Mouse (Mus musculus): Measurements from ENCODE around the gene Polr3h.

The Polr3h gene

DNA sequence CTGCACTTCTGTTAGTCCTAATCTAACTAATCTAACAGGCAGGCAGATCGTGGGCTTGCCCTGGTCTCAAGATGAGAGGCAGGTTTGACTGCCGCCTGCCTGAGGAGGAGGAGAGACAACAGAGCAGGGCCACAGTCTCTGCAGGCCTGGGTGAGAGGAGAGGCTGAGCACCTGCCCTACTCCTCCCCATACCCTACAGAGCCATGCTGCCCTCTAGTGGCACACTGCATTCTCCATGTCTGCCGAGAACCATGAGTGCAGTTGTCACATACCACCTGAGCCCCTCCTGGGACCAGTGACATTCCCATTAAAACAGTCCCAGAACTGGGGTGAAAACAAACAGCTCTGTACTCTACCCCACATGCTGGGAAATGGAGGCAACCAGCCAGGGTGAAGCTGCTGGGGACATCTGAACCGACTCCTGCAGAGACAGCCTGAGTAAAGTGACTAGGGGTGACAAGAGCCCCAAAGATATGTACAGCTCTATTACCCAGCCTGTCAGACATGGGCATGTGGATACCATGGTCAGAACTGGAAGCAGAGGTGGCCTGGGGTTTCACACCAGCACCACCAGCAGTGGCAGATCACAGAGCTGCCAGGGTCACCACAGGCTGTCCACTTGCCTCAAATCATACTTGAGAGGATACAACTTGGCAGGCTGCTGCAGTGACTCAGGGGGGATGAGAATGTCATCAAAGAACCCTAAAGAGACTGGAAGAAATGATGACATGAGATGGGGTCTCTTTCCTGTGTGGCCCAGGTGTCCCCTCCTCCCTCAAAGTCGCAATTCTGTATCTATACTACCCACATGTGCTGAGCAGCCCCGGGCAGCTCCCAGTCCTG, 8.2 kb downstream of the Polr3h start:
- in situ Hi-C loops (cut with MboI, MseI): no loop called here

DNA sequence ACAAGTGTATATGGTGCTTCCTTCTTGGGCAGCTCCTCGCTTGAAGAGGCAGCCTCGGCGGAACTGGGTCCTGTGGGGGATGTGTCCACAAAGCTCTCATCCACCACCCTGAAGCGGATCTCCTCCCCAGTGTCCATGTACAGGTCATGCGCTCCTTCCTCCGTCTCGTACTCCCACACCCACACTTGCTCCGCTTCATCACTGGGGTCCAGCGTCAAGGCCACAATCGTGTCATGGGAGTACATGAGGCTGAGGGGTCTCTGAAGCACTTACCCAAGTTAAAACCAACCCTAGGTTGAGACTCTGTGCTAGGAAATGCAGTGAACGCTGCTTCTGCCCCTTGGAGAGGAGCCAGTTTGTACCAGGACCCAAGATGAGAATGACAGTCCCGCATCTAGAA, 8.8 kb downstream of the Polr3h start:
- in situ Hi-C loops (cut with MboI, MseI): no loop called here

DNA sequence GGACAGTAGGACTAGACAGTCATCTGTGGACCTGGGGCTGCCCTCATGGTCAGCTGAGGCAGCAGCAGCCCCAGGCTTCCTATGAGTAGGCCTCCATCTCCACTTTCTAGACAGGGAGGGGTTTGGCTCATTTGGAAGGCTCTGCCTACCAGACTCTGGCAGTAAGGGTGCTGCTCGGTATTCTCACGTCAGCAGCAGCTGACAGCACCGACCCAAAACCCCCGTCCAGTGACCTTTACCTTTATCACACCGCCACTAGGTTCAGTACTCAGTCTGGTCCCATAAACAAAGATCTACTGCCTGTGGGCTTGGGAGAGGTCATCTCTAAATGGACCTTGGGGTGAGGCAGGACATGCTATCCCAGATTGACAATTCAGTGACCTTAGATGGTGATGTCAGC, 10.4 kb downstream of the Polr3h start:
- in situ Hi-C loops (cut with MboI, MseI): no loop called here

DNA sequence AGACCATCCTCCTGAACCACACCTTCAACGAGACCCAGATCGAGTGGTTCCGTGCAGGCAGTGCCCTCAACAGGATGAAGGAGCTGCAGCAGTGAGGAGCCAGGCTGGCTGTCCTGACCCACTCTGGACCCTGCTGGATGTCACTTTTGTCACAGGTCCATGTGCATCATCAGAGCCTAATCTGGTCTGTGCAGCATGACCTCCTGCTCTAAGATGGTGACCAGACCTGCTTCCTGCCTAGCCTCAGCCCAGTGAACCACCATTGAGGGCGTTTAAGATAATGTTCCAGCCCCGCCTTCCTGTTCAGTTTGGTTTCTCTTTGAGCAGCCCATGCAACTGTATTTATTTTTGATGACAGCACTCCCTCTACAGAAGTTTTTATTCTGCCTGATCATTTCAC, 11.4 kb downstream of the Polr3h start:
- in situ Hi-C loops (cut with MboI, MseI): no loop called here

DNA sequence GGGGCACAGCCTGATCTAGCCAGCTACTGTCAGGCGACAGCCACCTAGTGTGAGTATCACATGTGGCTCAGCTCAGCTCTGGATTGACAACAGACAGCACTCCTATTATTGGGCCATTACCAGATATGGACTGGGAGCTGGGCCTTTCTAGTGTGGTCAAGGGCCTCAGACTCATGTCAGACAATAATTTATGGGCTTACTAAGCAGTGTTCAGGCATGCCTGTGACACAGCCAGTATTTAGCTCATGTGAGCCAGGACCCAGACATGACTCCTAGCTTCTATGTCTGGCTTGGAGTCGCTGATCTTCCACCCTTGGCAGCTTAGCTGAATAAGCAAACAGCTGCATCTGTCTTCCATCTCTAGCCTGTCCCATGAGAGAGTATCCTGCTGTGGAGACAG, 13.5 kb downstream of the Polr3h start:
- in situ Hi-C loops (cut with MboI, MseI): no loop called here

DNA sequence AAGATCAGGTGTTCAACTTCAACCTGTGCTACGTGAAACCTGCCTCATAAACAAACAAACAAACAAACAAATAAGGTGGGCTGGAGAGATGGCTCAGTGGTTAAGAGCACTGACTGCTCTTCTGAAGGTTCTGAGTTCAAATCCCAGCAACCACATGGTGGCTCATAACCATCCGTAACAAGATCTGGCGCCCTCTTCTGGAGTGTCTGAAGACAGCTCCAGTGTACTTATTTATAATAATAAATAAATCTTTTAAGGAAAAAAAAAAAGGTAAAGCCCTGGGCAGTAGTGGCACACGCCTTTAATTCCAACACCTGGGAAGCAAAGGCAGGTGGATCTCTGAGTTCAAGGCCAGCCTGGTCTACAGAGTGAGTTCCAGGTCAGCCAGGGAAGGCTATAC, 17.3 kb downstream of the Polr3h start:
- in situ Hi-C loops (cut with MboI, MseI): loop anchor here (5.0 kb wide), 1 partner anchor 76 kb away; no protein-coding TSS in a partner anchor

DNA sequence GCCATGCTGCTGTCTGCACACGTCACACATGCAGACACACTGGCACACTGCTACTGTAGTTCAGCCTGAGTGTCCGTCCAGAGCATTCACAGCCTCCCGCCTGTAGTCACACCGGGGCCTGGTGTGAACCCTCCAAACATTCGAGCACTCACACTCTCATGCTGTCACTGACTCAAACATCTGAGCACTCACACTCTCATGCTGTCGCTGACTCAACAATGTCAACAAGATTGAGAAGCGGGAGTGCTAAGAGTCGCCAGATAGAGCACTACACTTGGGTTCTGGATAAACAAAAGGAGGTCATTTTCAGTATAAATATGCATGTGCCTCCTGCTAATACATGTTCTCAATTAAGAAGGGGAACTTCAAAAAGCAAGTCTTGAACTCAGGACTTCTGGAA, 18.1 kb downstream of the Polr3h start:
- in situ Hi-C loops (cut with MboI, MseI): loop anchor here (5.0 kb wide), 1 partner anchor 76 kb away; no protein-coding TSS in a partner anchor

DNA sequence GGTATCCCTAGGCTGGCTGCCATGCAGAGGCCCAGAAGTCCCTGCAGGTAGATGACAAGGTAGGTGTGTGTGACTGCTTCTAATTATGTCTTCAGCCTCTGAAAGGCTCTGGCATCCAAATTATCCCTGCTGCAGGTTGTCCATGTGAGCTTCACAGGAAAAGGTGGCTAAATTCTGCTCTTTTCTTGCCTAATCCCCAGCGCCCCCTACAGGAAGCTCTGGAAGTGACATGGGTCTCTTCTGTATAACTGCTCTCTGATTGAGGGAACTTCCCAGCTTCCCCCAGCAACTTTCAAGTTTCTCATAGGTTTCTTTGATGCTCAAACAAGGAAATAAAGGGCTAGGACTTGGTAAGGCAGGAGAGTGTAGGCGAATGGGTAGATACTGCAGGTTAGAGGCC, 21.1 kb downstream of the Polr3h start:
- in situ Hi-C loops (cut with MboI, MseI): loop anchor here (5.0 kb wide), 1 partner anchor 73 kb away; no protein-coding TSS in a partner anchor

DNA sequence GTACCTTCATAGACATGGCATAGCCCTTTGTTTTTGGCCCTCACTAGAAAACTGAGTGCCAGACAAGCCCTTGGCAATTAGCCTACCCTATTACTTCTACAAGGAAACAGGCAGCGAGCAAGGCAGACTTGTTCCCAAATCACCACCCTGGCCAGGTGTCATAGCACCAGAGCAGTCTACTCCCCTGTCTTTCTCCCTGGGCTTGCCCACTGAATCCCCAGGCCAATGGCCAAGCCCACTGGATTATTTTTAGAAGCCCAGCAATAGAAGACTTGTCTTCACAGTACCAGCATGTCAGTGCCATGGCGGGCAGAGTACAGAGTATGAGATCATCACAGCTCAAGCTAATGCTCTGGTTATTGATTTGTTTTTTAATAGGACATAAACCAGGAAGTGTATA, 27.3 kb downstream of the Polr3h start:
- in situ Hi-C loops (cut with MboI, MseI): loop anchor here in 1 of 2 experiments (10.0 kb wide), 1 partner anchor 656 kb away; the partner anchor contains the start of gene Cyp2d12

DNA sequence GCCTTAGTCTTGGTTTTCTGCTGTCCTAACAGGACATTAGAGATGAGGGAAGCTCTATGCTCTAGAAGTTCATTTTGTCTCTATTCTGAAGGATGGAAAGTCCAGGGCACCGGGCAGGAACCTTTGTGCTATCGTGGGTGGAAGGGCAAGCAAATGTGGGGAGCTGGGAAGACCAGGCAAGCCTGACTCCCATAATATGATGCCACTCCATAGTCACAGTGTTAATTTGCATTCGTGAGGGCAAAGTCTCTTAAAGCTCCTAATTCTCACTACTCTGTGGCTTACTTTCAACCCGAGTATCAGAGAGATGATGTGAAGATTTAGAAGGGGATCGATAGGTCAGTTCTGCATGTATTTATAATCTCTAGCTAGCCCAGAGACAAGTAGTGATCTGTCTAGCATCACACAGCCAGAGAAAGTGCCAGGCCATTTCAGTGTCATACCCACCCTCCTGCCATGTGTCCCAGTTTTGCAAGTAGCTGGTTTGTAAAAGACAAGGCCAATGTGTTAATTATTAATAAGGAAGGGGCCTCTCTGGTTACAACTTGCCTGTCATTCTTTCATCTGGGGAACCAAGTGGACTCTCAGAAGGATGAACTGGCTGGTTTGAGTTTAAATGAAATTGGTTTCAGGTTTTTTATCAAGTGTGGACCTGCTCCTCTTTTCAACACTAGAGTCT, 28.3 kb downstream of the Polr3h start:
- in situ Hi-C loops (cut with MboI, MseI): loop anchor here in 1 of 2 experiments (10.0 kb wide), 1 partner anchor 657 kb away; the partner anchor contains the start of gene Cyp2d12

DNA sequence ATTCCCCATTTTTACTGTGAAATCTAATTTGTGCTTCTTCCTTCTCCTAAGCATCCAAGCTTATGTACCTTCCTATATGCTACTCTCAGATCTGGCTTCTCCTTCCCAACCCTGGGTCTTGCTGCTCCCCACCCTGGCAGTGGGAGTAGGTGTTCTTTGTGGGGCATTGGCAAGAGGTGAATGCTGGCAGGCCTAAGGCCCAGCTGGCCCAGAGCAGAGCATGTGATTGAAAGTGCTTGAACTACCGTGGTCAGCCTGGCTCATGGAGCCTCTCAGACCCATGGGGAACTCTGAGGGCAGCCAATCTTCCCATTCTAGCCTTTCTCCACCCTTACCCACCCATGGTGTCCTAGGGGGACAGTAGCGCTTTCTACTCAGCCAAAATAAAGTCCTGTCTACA, 29.6 kb downstream of the Polr3h start:
- in situ Hi-C loops (cut with MboI, MseI): loop anchor here in 1 of 2 experiments (10.0 kb wide), 1 partner anchor 658 kb away; the partner anchor contains the start of gene Cyp2d12

DNA sequence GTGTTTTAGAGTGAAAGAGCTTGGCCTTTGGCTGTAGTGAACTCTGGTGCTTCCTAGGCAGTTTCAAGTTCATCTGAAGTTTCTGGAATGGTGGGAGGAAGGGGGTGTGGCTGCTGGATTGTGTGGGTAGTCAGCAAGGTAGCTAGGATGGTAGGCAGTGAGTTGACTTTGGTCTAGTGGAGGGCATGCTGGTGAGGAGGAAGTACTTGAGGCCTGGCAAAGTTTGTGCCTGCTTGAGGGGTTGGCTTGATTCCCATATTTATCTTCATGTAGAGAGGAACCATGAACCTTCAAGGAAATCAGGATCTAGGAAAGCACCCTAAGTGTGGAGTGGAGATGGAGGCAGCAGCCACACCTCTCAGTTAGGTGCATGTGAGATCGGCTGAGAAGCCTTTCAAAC, 32.0 kb downstream of the Polr3h start:
- in situ Hi-C loops (cut with MboI, MseI): loop anchor here in 1 of 2 experiments (10.0 kb wide), 1 partner anchor 661 kb away; the partner anchor contains the start of gene Cyp2d12

DNA sequence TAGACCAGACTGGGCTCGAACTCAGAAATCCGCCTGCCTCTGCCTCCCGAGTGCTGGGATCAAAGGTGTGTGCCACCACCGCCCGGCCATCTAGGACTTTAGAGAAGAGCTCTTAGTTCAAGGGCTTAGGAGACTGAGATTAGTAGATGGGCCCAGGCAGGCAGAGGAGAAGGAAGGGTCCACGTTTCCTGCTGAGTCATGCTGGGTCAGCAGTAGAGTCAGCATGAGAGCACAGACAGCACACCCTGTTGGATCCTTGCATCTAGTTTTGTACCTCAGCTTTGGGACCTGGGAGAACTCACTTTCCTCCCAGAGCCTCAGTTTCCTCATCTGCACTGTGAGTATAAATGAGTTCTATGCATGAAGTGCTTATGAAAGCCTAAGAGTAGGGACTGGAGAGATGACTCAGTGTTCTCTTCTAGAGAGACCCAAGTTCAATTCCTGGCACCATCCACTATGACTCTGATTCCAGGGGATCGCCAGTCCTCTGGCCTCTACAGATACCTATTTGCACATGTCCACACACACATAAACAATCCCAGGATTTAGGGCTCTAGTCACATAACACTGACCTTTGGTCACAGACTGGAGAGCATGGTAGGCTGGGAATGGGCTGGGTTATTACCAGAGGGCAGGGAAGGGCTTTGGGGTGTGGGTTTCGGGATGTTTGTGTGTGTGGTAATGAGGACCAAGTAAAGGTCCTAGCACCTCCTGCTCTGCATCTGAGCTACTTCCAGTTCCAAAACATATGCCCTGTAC, 34.0 kb downstream of the Polr3h start:
- in situ Hi-C loops (cut with MboI, MseI): loop anchor here in 1 of 2 experiments (10.0 kb wide), 1 partner anchor 663 kb away; the partner anchor contains the start of gene Cyp2d12

DNA sequence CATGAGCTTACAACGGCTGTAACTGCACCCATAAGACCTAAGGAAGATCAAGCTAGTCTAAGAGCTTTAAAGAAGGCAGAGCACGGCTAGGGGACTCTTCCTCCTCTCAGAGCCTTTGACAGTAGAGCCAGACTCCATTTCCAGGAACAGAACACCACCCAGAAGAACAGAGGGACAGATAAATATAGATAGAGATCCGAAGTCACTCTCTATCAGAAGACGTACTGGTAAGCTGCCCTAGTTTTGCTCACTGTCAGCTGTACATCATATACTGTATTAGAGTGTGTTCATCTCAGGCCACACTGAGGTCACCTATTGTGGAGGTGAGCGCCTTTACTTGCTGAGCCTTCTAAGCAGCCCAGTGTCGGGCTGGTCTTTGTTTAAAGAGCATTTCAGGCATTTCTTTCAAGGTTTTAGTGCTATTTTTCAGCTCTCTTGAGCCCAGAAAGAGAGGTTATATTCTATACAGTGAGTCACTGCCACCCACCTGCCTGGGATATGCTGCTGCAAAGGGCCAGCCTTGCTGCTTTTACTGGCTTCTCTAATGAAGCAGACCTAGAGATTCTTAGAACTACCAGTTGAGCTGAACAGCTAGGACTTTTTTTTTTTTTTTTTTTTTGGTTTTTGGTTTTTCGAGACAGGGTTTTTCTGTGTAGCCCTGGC, 34.8 kb downstream of the Polr3h start:
- in situ Hi-C loops (cut with MboI, MseI): loop anchor here in 1 of 2 experiments (10.0 kb wide), 1 partner anchor 664 kb away; the partner anchor contains the start of gene Cyp2d12

DNA sequence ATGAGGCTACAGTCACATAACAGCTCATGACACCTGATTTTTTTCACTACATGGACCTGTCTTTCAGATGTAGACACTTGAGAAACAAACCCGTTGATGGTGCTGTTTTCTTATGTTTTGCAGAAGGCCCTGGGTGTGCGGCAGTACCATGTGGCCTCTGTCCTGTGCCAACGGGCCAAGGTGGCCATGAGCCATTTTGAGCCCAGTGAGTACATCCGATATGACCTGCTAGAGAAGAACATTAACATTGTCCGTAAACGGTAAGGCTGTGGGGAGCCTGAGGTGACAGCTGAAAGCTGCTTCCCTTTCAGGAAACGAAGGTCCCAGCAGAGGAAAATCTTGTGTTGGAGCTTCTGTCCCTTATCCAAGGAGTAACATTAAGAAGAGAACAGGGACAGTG, 36.9 kb downstream of the Polr3h start:
- in situ Hi-C loops (cut with MboI, MseI): no loop called here

DNA sequence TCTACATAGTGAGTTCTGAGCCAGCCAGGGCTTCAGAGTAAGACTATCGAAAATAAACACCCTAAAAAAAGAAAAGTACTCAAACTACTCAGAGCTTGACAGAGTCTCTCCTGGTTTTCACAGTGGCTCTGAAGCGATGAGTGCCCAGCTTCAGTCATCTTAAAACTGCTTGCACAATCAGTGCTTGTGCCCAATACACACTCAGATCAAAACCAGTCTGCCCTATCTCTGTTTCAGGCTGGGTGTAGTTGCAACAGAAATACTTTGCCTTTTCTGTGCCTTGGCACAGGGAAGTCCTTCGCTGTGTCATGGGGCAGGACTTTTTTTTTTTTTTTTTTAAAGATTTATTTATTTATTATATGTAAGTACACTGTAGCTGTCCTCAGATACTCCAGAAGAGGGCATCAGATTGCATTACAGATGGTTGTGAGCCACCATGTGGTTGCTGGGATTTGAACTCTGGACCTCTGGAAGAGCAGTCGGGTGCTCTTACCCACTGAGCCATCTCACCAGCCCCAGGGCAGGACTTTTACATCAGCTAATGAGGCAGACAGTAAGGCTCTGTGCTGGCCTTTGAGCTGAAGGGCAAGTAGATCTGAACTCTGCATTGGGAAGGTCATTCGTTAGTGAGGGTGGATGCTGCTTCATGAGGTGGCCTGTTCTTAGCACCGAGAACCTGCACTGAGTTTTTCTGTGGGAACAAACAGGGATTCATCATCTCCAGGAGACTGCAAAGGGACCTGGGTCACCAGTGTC, 39.1 kb downstream of the Polr3h start:
- in situ Hi-C loops (cut with MboI, MseI): no loop called here

DNA sequence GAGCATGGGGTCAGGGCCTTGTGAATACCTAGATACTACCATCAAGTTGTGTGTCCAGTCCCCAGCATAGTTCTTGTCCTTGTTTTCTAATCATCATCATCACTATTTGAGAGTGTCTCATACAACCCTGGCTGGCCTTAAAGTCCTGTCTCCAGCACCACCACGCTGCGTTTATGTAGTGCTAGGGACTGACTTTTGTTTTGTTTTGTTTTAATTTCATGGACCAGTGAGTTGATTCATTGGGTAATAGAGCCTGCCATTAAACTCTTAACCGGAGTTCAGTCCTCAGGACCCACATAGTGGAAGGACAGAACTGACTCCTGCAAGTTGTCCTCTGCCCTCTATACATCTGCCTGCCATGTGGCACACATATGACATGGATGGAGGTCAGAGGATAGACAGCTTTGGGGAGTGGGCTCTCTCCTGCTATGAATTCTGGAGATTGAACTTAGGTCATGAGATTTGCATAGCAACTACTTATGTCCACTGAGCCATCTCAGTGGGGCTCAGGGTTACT, 40.6 kb downstream of the Polr3h start:
- in situ Hi-C loops (cut with MboI, MseI): no loop called here

DNA sequence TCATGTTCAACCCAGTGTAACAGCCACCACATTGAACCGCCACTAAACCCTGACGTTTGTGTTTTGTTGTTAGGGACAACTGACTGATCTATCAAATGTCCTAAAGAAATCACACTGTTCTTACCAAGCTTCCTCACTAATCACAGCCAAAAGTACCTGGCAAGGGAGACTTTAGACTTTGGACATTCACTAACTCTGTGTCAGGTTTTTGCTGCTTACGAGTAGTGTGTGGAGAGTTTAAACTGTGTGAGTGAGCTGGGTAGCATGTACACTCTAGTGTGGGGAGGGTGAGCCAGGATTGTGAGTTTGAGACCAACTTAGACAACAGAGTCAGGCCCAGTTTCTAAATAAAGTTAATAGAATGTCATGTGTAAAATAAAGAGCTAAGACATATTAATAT, 43.7 kb downstream of the Polr3h start:
- in situ Hi-C loops (cut with MboI, MseI): no loop called here

DNA sequence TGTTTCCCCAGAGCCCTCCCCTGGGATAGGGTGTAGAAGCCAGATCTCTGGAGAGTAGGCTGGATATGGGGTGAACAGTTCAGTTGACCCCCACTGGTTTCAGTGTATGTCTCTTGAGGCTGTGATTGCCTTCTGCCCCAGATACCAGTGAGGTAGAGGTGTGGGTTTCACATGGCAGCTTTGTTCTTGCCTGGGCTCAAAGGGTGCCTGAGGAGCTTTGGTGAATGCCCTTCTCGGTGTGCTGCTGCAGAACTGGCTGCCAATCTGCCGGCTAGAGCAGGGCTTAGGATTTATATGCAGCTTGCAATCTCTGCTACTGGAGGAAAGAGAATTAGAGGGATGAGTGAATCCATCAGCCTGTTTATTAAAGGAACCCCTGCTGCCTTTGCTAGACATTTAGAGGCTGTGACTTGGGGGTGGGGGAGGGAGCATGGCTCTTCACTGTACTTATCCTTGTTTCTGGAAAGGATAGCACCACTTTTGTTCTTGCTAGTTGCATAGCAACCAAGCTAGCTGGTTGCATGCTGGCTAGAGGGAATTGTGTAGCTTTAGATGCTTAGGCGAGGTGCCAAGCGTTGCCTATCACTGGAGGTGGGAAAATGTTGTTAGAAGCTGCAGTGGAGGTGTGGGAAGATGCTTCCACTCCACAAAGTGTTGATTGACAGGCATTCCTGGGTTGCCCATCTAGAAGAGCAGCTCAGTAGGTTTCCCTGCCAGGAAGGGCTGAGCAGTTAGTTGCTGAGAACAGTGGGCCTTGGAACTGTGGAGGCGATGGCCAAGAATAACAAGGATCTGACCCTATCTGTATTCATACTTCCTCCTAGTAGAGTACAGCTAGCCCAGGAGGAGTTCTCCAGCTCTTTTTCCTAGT, 46.3 kb downstream of the Polr3h start:
- in situ Hi-C loops (cut with MboI, MseI): no loop called here
